Mouse (Mus musculus) kidney, postnatal 0 days (tissue): ENCODE results near the gene Rpp21. TPM values are rescaled to one million over a fixed set of nuclear protein-coding genes. Genes with fewer than 3 reads are reported as not detected.
A peak's percentile ranks its signal among the peaks of the same experiment; 100 is the strongest.

Source experiments
- ATAC-seq: fragments of 200-750 bp; cut with Nextera tagmentation; replicated peaks from 2 replicates; pipeline ENCODE4 v1.8.0; 2017; ENCODE audit warnings: low read depth, moderate number of reproducible peaks, moderate TSS enrichment, moderate library complexity; ENCODE audit not compliant: low FRiP score
- DNase-seq: peaks from one replicate; pipeline ENCODE4 v3.0.0-alpha.2; 2016; ENCODE audit warnings: low spot score
- H3K27ac ChIP-seq: fragments of 300-500 bp; sonication (generic); 2 replicates; pipeline ENCODE4 v1.5.1; 2014; ENCODE audit warnings: mild to moderate bottlenecking
- H3K27me3 ChIP-seq: fragments of 300-500 bp; sonication (generic); 2 replicates; pipeline ENCODE4 v1.6.1; 2014; ENCODE audit warnings: low read length, mixed read lengths; ENCODE audit not compliant: insufficient read depth
- H3K36me3 ChIP-seq: fragments of 300-500 bp; sonication (generic); 2 replicates; pipeline ENCODE4 v1.6.1; 2014; ENCODE audit warnings: low read length, mixed read lengths; ENCODE audit not compliant: insufficient read depth
- H3K4me1 ChIP-seq: fragments of 300-500 bp; sonication (generic); replicated peaks from 2 replicates; pipeline ENCODE4 v1.6.1; 2014; ENCODE audit warnings: antibody characterized with exemption, low read length, mixed read lengths; ENCODE audit not compliant: insufficient read depth
- H3K4me2 ChIP-seq: fragments of 300-500 bp; sonication (generic); 2 replicates; pipeline ENCODE4 v1.6.1; 2014; ENCODE audit warnings: mild to moderate bottlenecking, low read length, moderate library complexity, mixed read lengths
- H3K4me3 ChIP-seq: fragments of 300-500 bp; sonication (generic); replicated peaks from 2 replicates; pipeline ENCODE4 v1.5.1; 2014; ENCODE audit warnings: low read depth, low read length
- H3K9ac ChIP-seq: fragments of 300-500 bp; sonication (generic); 2 replicates; pipeline ENCODE4 v1.6.1; 2014; ENCODE audit warnings: low read depth, low read length
- H3K9me3 ChIP-seq: fragments of 300-500 bp; sonication (generic); replicated peaks from 2 replicates; pipeline ENCODE4 v1.6.1; 2016; ENCODE audit warnings: low read length, inconsistent platforms, mixed read lengths
- CTCF ChIP-seq: IDR thresholded peaks from 2 replicates; pipeline ENCODE4 v1.5.1; 2016; ENCODE audit warnings: antibody characterized with exemption, low read depth, mild to moderate bottlenecking, moderate library complexity
- WGBS: fragments of 180-500 bp; shearing (Covaris S2); extraction: QIAGEN DNeasy Blood & Tissue Kit; methylation state at CpG from one replicate; pipeline ENCODE4 v1.1.7; 2014; 5-methylcytosine and 5-hydroxymethylcytosine counted together
- polyA plus RNA-seq: library from polyadenylated mRNA; unstranded; fragments of >200 nt; fragmentation: Nextera tagmentation; extraction: Ambion mirVana; gene quantifications from 2 replicates; pipeline ENCODE4 v1.2.1, GENCODE M21; 2015

Gene Rpp21
- polyA plus RNA-seq: 119 and 137 TPM in 2 replicates

DNA sequence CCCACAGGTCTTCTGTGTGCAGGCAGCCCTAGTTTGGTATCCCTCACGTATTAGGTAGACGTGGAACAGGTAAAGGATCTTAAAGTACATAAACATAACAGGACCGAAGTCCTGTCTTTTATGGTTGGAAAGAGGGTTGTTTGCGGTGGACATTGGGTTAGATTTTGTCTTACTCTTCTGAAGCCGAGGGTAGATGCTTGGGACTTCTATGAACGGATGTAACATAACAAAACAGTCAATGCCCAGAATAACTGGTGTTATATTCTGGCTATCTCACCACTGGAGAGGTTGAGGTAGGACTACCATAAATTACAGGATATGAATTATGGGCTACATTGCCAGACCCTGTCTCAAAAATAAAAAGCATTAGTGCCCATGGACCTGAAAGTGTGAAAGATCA is at the start of gene Rpp21:
Gene Rpp21 (minus strand): TSS at position 101 of the 400 bp plus-strand sequence.
- no peak for DNase-seq
- Histone ChIP-seq H3K9me3 (no peaks in the 10 kb centered on the region), H3K4me3 (peak within 1 kb of the TSS; percentile 83), H3K36me3 (peaks cover 33% of the 10 kb centered on the region), H3K4me2 (peak within 1 kb of the TSS; percentile 70), H3K27me3 (no peaks in the 10 kb centered on the region), H3K27ac (peak within 1 kb of the TSS; percentile 83), H3K9ac (peak within 1 kb of the TSS; percentile 74), H3K4me1 (0 out of 2 replicates have a peak, but pooled peaks cover 4% of the 10 kb centered on the region)
- no peak for TF ChIP-seq CTCF
- ATAC-seq: no peak
- WGBS: 43% methylated on average over 6 of the region's 6 CpGs

DNA sequence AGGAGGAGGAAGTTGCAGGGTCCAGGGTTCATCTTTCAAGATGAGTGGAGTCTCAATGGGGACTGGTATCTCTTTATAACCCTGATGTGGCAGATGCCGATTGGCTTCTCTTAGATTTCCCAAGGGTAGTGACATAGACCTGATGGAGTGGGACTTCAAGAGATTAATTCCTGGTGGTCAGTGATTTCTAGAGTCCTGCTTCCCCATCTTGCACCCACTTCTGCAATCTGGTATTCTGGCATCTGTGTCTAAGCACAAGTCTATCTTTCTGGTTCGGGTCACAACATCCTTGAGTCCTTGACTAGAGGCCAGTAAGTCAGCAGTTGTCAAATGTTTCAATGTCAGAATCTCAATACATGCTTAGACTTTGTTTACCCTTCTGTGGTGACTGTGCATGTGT is 28.5 kb upstream of the Rpp21 start, which contains the start of gene H2-M10.2:
Gene H2-M10.2 (minus strand): TSS at position 101 of the 400 bp plus-strand sequence.
- no peak for ATAC-seq

DNA sequence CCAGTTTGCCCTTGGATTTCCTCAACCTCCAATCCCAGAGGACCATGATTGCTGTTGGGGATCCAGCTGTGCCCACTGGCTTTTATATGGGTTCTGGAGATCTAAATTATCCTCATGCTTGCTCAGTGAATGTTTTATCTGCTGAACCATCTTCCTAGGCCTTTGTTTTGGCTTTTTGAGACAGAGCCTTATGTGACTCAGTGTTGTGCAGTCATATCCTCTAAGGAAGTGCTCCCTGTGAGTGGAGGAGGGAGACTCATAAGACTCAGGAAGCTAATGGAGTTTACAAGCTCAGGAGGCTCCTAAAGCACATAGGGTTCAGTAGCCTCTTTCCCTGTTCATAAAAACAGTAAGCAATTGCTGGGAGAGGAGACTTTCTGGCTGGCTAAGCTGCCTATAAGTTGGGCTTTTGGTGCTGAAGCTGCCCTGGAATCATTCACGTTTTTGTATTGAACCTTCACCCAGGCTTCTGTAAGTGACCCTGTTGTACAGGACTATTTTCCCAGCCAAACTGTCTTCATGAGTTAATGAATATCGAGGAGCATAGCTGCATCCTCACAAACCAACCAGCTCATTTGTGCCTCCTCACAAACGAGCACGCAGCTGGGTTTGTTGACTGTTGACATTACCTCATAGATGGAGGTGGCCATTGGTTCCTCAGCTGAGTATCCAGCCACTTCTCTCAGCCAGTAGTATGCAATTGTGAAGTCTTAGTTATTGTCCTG is 23.8 kb upstream of the Rpp21 start:
- Histone ChIP-seq H3K4me2 (no peak overlapping the region), H3K4me3 (no peak overlapping the region), H3K9ac (no peak overlapping the region), H3K4me1 (no peaks in the 10 kb centered on the region), H3K27me3 (no peaks in the 10 kb centered on the region), H3K9me3 (0 out of 2 replicates have a peak, but pooled peaks cover 4% of the 10 kb centered on the region), H3K27ac (no peak overlapping the region), H3K36me3 (peaks cover 14% of the 10 kb centered on the region; the same call in 1 of the 2 replicates)
- DNase-seq (no peak), ATAC-seq (no peak)
- no peak for TF ChIP-seq CTCF
- WGBS: 85% methylated on average over 4 of the region's 4 CpGs

More for the DNA sequence above, 28.5 kb upstream of the Rpp21 start, which contains the start of gene H2-M10.2:
- no peak within 1 kb of the TSS for H3K4me2 ChIP-seq
- 89% methylated on average over 2 of the region's 2 CpGs for WGBS
- no peak for TF ChIP-seq CTCF
- H3K9me3 ChIP-seq: 0 out of 2 replicates have a peak, but pooled peaks cover 4% of the 10 kb centered on the region
- H3K36me3 ChIP-seq: 0 out of 2 replicates have a peak, but pooled peaks cover 4% of the 10 kb centered on the region
- H3K4me1 ChIP-seq: no peaks in the 10 kb centered on the region
- no peak within 1 kb of the TSS for H3K4me3 ChIP-seq
- DNase-seq: no peak
- H3K27me3 ChIP-seq: no peaks in the 10 kb centered on the region
- H3K27ac ChIP-seq: no peak within 1 kb of the TSS
- H3K9ac ChIP-seq: no peak within 1 kb of the TSS

DNA sequence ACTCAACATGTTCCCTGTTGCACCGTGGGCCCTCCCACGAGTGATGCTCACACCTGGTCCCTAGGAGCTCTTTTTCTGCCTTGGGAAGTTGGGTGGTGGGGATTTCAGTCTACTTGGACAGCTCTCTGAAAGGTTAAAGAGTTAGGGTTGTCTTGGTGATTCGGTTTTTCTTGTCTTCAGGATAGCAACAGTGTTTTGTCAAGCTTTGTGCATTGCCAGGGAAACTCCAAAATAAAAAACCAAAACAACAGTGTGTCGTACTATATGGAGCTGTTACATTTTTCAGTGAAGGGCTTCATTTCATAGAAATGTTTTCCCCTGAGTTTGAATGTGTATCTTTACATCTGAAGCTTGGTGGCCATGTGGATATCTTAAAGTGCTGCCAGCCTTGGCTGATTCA is 16.9 kb upstream of the Rpp21 start:
- ATAC-seq (no peak), DNase-seq (no peak)
- no peaks in the 10 kb centered on the region for H3K27me3 ChIP-seq
- no peak overlapping the region for H3K4me3 ChIP-seq
- 0 out of 2 replicates have a peak, but pooled peaks cover 2% of the 10 kb centered on the region for H3K36me3 ChIP-seq
- H3K9me3 ChIP-seq: no peaks in the 10 kb centered on the region
- no peak overlapping the region for H3K4me2 ChIP-seq
- no peak overlapping the region for H3K27ac ChIP-seq
- WGBS: 91% methylated on average over 4 of the region's 4 CpGs
- no peak overlapping the region for H3K9ac ChIP-seq
- peaks cover 14% of the 10 kb centered on the region for H3K4me1 ChIP-seq
- TF ChIP-seq CTCF: no peak

DNA sequence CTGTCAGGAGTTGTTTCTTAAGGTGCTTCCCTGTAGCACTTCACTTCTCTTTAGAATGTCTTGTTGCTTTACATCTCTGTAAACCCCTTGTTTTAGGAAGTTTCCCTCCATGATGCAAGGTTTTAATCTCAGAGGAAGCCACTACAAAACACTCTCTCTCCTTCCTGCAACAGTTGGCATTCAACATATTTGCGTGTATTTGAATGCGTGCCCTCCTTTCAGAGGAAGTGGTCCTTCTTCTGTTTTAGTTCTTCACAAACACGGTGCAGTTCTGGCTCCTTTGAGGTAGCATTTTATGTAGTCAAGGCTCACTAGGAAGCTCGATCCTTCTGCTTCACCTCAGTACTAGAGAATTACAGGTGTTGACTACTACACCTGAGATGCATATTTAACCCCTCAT is 15.9 kb upstream of the Rpp21 start:
- no peak for TF ChIP-seq CTCF
- no peaks in the 10 kb centered on the region for H3K9me3 ChIP-seq
- no peaks in the 10 kb centered on the region for H3K27me3 ChIP-seq
- 86% methylated on average over 4 of the region's 4 CpGs for WGBS
- no peak overlapping the region for H3K4me2 ChIP-seq
- no peak overlapping the region for H3K9ac ChIP-seq
- no peak overlapping the region for H3K27ac ChIP-seq
- peaks cover 14% of the 10 kb centered on the region for H3K4me1 ChIP-seq
- no peak overlapping the region for H3K4me3 ChIP-seq
- H3K36me3 ChIP-seq: 0 out of 2 replicates have a peak, but pooled peaks cover 2% of the 10 kb centered on the region
- DNase-seq (no peak), ATAC-seq (no peak)

DNA sequence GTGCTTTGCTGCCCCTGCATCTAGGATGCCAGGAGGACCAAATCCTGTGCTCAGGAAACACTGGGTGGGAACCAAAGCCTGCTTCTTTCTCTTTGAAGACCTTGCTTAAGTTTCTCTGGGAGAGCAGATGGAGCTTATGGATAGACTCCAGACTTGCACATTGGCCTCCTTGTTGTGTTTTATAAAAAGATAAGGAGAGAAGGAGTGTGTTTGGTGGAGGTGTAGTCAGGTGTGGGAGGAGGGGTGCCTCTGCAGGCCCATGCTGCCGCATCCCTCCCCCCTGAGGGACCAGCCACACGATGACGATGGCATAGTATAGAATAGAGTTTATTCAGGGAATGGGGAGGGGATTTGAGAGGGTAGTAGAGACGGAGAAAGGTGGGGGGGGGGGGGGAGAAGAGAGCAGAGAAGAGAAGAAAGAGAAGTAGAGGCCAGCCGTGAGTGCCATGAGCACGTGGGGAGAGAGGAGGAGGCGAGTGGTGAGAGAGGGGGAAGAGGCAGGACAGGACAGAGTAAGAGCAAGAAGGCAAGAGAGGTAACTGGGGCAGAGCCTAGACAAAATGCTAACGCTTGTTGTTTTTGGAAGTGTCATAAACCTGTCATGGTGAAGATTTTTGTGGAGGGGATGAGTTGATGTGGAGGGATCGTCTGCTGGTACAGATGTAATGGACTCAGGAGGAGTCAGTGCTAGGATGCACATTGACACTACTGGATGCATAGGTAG is 14.9 kb upstream of the Rpp21 start:
- no peak for TF ChIP-seq CTCF
- no peaks in the 10 kb centered on the region for H3K9me3 ChIP-seq
- WGBS: 70% methylated on average over 9 of the region's 9 CpGs
- 0 out of 2 replicates have a peak, but pooled peaks cover under 1% of the 10 kb centered on the region for H3K36me3 ChIP-seq
- no peak overlapping the region for H3K27ac ChIP-seq
- peak overlapping the region; percentile 80 for H3K4me2 ChIP-seq
- H3K4me1 ChIP-seq: peaks cover 14% of the 10 kb centered on the region
- DNase-seq (no peak), ATAC-seq (no peak)
- H3K9ac ChIP-seq: peak overlapping the region; percentile 94; the same call in 1 of the 2 replicates
- peak overlapping the region; percentile 97 for H3K4me3 ChIP-seq
- H3K27me3 ChIP-seq: no peaks in the 10 kb centered on the region
